Mouse (Mus musculus) right cerebral cortex, adult 2 months (tissue): Measurements from ENCODE around the gene Acpp.

Experiments
- DNase-seq, 2 experiments: peaks; one replicate each; pipeline ENCODE4 v3.0.0; 2021 to 2022; ENCODE audit warnings: low spot score in 2 of 2

The Acpp gene

GRCm38 (mm10) chr9:104305333-104306111 lies 32.0 kb downstream of the Acpp start:
- DNase-seq = no peak

DNA sequence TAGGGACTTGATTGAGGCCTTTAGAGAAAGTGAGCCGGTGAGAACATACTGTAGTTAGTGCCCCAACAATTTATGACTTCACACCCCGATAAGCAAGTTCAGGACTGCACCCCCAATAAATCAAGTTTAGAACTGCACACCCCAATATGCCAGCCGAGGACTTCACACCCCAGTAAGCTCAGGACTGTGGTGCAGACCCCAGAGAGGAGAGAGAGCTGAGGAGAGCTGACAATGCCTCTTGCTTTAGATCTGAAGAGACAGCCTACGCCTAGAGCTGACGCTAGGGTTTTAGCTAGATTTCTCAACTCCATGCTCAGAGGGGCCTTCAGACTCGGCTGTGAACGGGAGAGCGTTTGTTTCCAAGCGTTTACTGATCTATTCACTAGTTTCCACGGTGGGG lies 32.7 kb downstream of the Acpp start:
- no peak for DNase-seq

GRCm38 (mm10) chr9:104304376-104304775 lies 33.2 kb downstream of the Acpp start:
- no peak for DNase-seq

DNA sequence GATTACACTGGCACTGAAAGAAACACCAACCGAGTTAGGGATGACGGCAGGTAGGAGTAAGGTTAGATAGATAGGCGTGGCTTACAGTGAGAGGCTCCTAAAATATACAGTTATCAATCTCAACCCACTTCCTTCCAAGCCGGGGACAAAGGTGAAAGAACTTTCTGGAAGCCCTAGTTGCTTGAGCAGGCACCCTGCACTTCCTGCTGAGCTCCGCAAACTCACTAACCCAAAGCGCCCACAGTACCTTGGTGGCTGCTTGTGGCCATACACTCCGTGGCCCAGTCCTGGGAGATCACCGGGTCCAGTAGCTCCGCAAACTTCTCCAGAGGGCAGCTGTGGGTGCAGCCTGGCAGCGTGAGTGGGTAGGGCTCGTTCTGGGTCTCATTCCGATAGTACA lies 37.0 kb downstream of the Acpp start:
- no peak for DNase-seq

- no peak for DNase-seq
Measured at GRCm38 (mm10) chr9:104297041-104297440, 40.5 kb downstream of the Acpp start.

GRCm38 (mm10) chr9:104284934-104285333 lies 52.6 kb downstream of the Acpp start:
- DNase-seq = no peak

- no peak for DNase-seq
Measured at GRCm38 (mm10) chr9:104282536-104282935, 55.0 kb downstream of the Acpp start.

GRCm38 (mm10) chr9:104281737-104282136 lies 55.8 kb downstream of the Acpp start:
- DNase-seq = no peak

DNA sequence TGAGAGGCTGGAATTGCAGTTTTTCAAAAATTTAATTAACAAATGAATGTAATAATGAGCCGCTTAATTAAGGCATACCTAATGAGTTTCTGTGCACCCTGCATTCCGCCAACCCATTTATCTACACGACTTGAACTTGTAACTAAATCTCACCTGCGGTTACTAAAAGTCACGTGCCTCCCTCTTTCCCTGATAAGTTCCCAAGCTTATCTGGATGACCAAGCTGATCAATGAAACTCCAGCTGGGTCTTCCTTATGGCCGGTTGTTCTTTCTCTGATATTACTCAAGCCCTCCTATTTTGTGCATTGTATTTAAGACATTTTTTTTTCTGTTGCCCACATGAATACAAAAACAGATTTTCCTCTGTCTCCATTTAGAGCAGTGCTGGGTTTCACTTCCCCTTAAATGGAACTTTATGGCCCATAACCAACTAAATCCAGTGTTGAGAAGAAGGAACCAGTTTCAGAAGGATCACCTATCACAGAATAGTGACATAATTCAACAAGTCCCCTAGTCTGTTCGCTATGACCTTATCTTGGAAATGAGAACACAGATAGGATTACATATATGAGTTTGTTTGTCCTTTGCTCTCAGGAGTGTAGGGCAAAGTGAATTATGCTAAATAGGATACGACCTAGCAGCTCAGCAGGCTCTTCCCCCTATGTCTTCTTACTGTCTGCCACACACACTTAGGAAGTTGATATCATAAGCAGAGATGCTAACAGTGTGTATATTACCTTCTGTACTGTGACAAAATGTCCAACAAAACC lies 56.6 kb downstream of the Acpp start:
- no peak for DNase-seq

GRCm38 (mm10) chr9:104277528-104278162 lies 59.9 kb downstream of the Acpp start:
- DNase-seq = peak; percentile 43

- DNase-seq = no peak
Measured at GRCm38 (mm10) chr9:104275084-104275785, 62.3 kb downstream of the Acpp start.

DNA sequence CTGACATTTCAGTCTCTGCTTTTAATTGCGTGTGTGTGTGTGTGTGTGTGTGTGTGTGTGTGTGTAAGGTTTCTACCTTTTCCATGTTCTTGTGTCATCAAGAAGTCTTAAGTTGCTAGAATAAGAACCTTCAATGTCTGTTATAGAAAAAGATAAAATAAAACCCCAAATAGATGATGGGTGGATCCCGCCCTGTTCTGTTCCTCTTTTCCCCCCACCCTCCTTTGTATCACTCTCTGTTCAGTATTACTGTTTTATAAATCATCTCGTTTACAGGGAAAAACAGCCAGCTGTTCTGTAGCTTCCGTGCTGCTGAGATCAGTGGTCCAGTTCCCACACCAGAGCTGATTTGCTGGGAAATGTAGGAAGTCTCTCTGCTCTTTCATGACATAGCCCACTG lies 65.5 kb downstream of the Acpp start:
- DNase-seq = no peak

DNA sequence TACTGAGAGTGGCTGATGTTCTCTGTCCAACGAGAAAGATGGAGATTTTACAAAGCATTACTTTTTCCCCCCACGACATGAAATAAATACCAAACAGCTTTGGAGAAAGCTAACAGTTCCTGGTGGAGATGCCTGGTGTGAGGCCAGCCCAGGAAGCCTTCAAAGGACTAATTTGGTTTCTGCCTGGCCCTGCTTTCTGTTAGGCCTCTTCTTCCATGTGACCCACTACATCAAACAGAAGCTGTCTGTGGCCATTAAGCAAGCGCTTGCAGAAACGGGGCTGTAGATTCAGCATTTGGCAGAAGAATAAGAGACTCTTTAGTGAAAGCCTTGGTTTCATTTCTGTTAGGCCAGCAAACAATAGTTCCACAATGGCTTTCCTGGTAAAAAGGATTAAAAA lies 65.9 kb downstream of the Acpp start:
- no peak for DNase-seq

DNA sequence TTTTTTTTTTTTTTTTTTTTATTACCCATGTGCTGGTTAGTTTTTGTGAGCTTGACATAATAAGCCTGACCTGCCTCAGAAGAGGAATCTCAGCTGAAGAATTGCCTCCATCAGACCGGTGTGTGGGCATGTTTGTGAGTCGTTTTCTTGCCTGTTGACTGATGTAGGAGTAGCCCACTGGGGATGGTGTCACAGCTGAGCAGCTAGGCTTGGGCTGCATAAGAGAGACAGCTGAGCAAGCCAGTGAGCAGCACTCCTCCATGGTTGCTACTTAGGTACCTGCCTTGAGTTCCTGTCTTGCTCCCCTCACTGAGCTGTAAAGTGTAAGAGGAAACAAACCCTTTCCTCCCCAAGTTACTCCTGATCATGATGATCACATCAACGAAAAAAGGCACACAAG lies 67.6 kb downstream of the Acpp start:
- DNase-seq = no peak

GRCm38 (mm10) chr9:104269349-104269871 lies 68.1 kb downstream of the Acpp start:
- DNase-seq = peak; percentile 52 to 59

DNA sequence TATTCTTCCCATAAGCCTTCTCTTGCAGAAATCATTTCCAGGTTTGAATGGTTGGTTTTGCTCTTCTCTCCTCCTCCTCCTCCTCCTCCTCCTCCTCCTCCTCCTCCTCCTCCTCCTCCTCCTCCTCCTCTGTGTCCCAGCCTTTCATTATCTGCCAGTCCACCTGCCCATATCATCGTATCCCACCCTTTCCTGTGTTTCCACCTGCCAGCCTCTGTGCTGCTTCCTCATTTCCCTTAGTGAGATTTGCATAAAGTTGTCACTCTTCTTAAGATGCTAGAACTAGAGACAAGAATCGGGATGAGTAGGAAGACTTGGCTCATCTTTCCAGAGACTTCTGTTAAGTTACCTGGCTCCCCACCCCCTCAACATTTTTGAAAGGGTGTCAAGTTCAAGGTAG lies 73.0 kb downstream of the Acpp start:
- DNase-seq = no peak

DNA sequence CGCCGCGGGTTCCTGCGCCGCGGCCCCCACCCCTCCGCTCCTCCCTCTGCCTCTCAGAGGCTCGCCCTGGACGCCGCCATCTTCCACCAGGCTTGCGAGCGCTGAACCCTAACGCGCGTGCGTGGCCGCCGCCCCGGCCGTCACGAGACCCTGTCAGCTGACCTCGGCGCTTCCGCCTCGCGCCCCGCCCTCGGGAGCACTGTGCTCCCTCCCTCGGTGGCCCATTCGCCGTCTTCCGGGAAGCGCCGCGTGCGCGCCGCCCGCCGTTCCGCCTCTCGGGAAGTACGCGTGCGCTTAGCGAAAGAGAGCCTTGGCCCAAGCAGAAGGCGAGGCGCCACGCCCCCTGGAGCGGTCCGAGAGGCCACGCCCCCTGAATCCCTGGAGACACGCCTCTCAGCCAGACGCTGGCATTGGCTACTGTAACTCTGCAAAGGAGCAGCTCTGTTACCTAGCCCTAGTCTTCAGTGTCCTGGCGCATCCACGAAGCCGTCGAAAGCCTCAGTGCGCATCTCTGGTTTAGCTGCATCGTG lies 74.7 kb downstream of the Acpp start, which contains the start of gene Dnajc13:
Gene Dnajc13 (minus strand): TSS at position 108 of the 530 bp plus-strand sequence.
- peak; percentile 96 to 97 for DNase-seq

- peak in 1 of 2 experiments; percentile 36 for DNase-seq
Measured at GRCm38 (mm10) chr9:104262016-104262762, 75.4 kb downstream of the Acpp start.

DNA sequence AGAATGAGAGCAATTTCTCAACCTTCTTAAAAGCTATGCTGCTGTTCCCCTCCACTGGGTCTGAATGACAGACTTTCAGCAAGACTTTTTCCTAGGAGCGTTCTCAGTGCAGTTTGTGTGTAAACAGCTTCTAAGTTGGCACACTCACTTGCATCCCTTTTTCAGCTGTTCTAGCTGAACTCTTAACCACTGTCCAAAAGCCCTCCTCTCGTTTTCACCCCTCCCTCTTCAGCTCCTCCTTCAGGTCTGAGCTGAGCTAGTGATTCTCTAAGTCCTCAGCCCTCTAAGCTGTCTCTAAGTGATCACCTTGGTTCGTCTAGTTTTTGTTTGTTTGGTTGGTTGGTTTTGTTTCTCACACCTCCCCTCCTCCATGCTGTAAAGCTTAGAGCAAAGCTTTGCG lies 77.2 kb downstream of the Acpp start:
- no peak for DNase-seq

- DNase-seq = no peak
Measured at GRCm38 (mm10) chr9:104256085-104256484, 81.5 kb downstream of the Acpp start.
